Mouse (Mus musculus): ENCODE results near the gene Mgat4c. TPM values are rescaled to one million over a fixed set of nuclear protein-coding genes. Genes with fewer than 3 reads are reported as not detected.

The Mgat4c gene
- polyA plus RNA-seq (2017; shearing (Covaris generic)) = not detected

DNA sequence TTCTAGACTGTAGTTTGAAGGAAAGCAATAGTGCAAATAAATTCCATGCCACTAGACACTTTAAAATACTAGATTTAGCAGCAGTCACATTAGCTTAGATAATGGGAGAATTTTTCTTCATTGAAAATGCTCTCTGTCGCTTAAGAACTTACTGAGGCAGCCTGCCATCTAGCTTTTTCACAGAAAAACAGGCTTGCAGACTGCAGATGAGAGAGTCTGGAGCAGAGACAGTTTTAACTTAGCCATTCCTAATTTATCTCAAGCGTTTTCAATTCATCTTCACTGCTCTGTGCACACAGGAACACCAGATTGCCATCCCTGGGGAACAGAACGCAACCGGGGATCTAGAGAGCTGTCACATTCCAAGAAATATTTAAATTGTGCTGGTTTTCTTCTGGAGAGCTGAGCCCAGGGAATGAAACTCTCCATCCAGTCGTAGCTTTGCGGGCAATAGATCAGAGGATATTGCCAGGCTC lies at the start of gene Mgat4c:
Mgat4c (plus strand) TSS at position 51 of the 476 bp plus-strand sequence.

Measured in inflammation-experienced regulatory T-cells, adult 16 weeks (primary cell).